Mouse (Mus musculus) heart, embryonic 13.5 days (tissue): ENCODE data around the gene Rnf31. TPM values are rescaled to one million over a fixed set of nuclear protein-coding genes. Genes with fewer than 3 reads are reported as not detected.

Experiments used
- ATAC-seq: fragments of 200-750 bp; cut with Nextera tagmentation; 2 replicates; pipeline ENCODE4 v1.8.0; 2017; ENCODE audit warnings: moderate TSS enrichment; ENCODE audit not compliant: insufficient number of reproducible peaks, low FRiP score, low TSS enrichment; ENCODE audit errors: extremely low read depth
- H3K27ac ChIP-seq: fragments of 300-500 bp; sonication (generic); replicated peaks from 2 replicates; pipeline ENCODE4 v1.5.1; 2015; ENCODE audit warnings: moderate library complexity, mild to moderate bottlenecking, inconsistent platforms
- H3K27me3 ChIP-seq: fragments of 300-500 bp; sonication (generic); replicated peaks from 2 replicates; pipeline ENCODE4 v1.6.1; 2015; ENCODE audit warnings: mild to moderate bottlenecking, inconsistent platforms
- H3K36me3 ChIP-seq: fragments of 300-500 bp; sonication (generic); 2 replicates; pipeline ENCODE4 v1.6.1; 2015; ENCODE audit warnings: mild to moderate bottlenecking, inconsistent platforms
- H3K4me1 ChIP-seq: fragments of 300-500 bp; sonication (generic); 2 replicates; pipeline ENCODE4 v1.6.1; 2015; ENCODE audit warnings: inconsistent platforms
- H3K4me2 ChIP-seq: fragments of 300-500 bp; sonication (generic); 2 replicates; pipeline ENCODE4 v1.6.1; 2015; ENCODE audit warnings: inconsistent platforms, mild to moderate bottlenecking, moderate library complexity
- H3K4me3 ChIP-seq: fragments of 300-500 bp; sonication (generic); 2 replicates; pipeline ENCODE4 v1.5.1; 2015; ENCODE audit warnings: moderate library complexity, mild to moderate bottlenecking, inconsistent platforms
- H3K9ac ChIP-seq: fragments of 300-500 bp; sonication (generic); 2 replicates; pipeline ENCODE4 v1.6.1; 2015; ENCODE audit warnings: inconsistent platforms, mild to moderate bottlenecking, moderate library complexity
- H3K9me3 ChIP-seq: fragments of 300-500 bp; sonication (generic); 2 replicates; pipeline ENCODE4 v1.6.1; 2016; ENCODE audit warnings: inconsistent platforms
- WGBS: fragments of 180-500 bp; shearing (Covaris S2); methylation state at CpG from one replicate; pipeline ENCODE4 v1.1.7; 2015; ENCODE audit warnings: mixed read lengths; 5-methylcytosine and 5-hydroxymethylcytosine counted together
- polyA plus RNA-seq: library from polyadenylated mRNA; unstranded; fragments of >200 nt; fragmentation: Nextera tagmentation; extraction: Ambion mirVana; gene quantifications from 2 replicates; pipeline ENCODE4 v1.2.1, GENCODE M21; 2015

Gene Rnf31
- polyA plus RNA-seq, 1 experiment from 2014 or later = 15.2 TPM

DNA sequence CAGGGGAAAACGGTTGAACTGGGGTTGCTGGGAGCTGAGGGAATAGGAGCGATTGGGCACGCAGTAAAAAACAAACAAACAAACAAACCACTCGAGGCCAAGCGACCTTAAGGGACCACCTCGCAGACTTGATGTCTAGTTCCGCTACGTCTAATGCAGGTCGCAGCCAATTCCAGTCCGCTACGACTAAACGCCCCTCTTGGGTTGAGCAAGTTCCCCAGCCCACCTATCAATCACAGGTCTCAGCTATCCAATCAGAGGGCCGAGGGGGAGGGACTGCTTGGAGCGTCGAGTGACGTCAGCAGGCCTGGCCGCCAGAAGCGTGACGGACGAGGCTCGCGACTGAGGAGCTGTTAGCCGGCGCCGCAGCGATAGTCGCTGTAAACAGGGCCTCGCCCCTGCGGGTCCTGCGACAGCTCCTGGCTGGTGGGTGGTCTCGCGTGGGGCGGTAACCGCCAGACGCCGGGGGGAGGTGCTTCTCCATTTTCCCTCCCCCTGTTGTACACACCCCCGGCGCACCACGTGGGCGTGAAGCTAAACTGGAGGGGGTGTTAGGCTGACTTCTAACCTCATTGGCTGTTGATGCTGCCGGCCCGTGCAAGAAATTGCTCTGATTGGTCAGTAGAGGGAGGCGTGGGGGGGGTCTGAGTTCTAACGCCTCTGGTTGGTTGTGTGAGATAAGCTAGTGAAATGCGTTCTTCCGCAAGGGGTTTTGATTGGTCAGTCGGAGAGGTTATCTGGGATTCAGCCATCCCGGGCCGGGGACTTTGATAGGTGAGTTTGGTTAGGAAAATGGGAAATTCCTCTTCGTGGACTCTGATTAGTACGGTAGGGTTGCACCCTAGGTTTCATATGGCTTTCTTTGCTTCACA lies 31.1 kb upstream of the Rnf31 start, which contains the start of gene A730061H03Rik:
Gene A730061H03Rik (minus strand): TSS at position 205 of the 872 bp plus-strand sequence.
- Histone ChIP-seq H3K27me3 (no peaks in the 10 kb centered on the region), H3K4me2 (peak within 1 kb of the TSS; percentile 78), H3K4me1 (peaks cover 30% of the 10 kb centered on the region), H3K9ac (peak within 1 kb of the TSS; percentile 89), H3K27ac (peak within 1 kb of the TSS; percentile 99), H3K36me3 (peaks cover 32% of the 10 kb centered on the region), H3K4me3 (peak within 1 kb of the TSS; percentile 69), H3K9me3 (no peaks in the 10 kb centered on the region)
- under 1% methylated on average over 51 of the region's 51 CpGs for WGBS
- ATAC-seq = peak; percentile 92

DNA sequence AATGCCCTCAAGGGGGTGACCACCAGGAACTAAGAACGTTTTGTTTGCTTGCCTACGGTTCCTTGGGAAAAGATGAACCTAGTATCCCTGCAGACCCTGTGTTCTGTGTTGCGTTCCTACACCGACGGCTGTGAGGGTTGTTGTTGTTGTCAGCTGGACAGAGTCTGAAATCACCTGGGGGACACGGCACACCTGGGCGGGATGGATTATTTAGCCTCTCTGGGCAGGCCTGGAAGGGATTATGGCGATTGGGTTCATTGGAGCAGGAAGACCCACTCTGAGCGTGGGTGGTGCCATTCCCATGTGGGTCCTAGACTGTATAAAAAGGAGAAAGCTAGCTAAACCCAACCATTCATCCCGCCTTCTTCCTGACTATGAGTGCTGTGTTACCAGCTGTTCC lies 29.6 kb upstream of the Rnf31 start:
- Histone ChIP-seq H3K27me3 (no peaks in the 10 kb centered on the region), H3K4me1 (peaks cover 27% of the 10 kb centered on the region), H3K4me3 (no peak overlapping the region), H3K9ac (no peak overlapping the region), H3K36me3 (peaks cover 46% of the 10 kb centered on the region), H3K27ac (no peak overlapping the region), H3K4me2 (peak overlapping the region; percentile 78; the same call in 1 of the 2 replicates), H3K9me3 (no peaks in the 10 kb centered on the region)
- WGBS = 87% methylated on average over 10 of the region's 10 CpGs
- ATAC-seq = no peak

DNA sequence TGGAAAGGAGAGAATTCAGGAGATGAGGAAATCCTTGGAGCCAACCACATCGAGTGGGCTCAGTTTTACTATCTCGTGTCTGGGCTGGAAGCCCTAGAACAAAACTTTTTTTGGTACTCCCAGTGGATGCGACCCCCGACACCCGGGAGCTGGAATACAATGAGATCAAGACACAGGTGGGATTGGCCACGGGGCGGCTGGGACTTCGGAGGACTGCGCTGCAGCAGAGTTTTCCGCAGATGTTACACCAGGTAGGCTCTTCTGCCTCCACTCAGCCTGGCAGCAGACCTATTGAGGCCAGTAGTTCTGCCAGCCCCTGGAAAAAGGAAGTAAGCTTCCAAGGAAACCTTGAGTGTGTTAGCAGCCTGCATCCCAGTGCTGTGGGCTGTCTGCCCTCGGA lies 28.3 kb upstream of the Rnf31 start:
- Histone ChIP-seq H3K27me3 (no peaks in the 10 kb centered on the region), H3K9me3 (no peaks in the 10 kb centered on the region), H3K27ac (no peak overlapping the region), H3K4me2 (no peak overlapping the region), H3K36me3 (peaks cover 60% of the 10 kb centered on the region), H3K4me1 (peaks cover 20% of the 10 kb centered on the region), H3K4me3 (no peak overlapping the region), H3K9ac (no peak overlapping the region)
- 86% methylated on average over 11 of the region's 11 CpGs for WGBS
- ATAC-seq = no peak

DNA sequence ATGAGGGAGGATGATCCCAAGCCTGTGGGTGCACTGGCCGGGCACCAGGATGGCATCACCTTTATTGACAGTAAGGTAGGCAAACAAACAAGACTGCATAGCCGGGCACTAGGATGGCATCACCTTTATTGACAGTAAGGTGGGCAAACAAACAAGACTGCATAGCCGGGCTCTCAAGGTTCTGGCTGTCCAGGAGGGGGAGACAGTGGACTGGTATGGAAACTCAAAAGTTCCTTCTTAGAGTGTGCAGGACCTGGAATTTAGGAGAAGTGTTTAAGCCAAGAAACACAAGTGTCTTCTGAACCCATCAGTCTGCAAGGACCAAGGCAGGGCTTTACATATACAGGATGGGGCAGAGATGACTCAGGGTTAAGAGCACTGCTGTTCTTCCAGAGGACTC lies 25.8 kb upstream of the Rnf31 start:
- H3K4me3 ChIP-seq = no peak overlapping the region
- 89% methylated on average over 3 of the region's 3 CpGs for WGBS
- H3K4me1 ChIP-seq = peaks cover 26% of the 10 kb centered on the region
- H3K36me3 ChIP-seq = peaks cover 85% of the 10 kb centered on the region
- no peaks in the 10 kb centered on the region for H3K27me3 ChIP-seq
- no peak overlapping the region for H3K27ac ChIP-seq
- no peak overlapping the region for H3K4me2 ChIP-seq
- H3K9me3 ChIP-seq = no peaks in the 10 kb centered on the region
- ATAC-seq = no peak
- no peak overlapping the region for H3K9ac ChIP-seq

DNA sequence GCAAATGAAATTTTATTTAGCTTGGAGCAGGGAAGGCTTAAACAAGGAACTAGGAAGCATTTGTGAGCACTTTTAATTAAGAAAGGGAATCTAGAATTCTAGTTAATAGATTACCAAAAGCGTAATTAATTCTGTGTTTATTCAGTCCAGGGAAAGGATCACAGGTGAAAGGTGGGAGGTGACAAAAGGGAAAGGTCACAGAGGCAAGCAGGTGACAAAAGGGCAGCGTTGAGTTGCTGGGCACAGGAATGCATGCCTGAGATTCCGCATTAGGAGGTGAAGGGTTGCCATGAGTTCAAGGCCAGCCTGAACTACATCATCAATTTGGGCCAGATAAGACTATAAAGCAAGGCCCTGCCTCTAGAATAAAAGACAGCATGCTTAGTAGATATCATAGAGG lies 24.0 kb upstream of the Rnf31 start:
- peaks cover 20% of the 10 kb centered on the region for H3K4me1 ChIP-seq
- no peak for ATAC-seq
- H3K4me3 ChIP-seq = no peak overlapping the region
- no peak overlapping the region for H3K27ac ChIP-seq
- no peaks in the 10 kb centered on the region for H3K9me3 ChIP-seq
- 82% methylated on average over 3 of the region's 3 CpGs for WGBS
- H3K36me3 ChIP-seq = peaks cover 83% of the 10 kb centered on the region
- no peaks in the 10 kb centered on the region for H3K27me3 ChIP-seq
- H3K9ac ChIP-seq = no peak overlapping the region
- no peak overlapping the region for H3K4me2 ChIP-seq

DNA sequence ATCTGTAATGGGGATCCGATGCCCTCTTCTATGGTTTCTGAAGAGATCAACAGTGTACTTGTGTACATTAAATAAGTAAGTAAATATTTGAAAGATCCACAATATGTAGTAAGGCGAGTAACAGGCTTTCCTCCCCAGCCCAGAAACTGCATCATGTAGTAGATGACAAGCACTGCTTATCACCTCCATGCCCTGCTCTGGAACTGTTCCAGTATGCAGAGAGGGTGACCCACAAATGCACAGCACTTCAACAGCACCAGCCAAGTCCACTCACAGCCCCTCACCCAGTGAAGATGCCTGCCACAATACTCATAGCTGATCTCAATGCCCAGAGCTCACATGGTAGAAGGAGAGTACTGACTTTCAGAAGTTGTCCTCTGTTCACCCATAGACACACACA lies 20.9 kb upstream of the Rnf31 start:
- Histone ChIP-seq H3K36me3 (peaks cover 53% of the 10 kb centered on the region), H3K9me3 (no peaks in the 10 kb centered on the region), H3K27ac (peak overlapping the region; percentile 48), H3K27me3 (no peaks in the 10 kb centered on the region), H3K9ac (no peak overlapping the region), H3K4me1 (peaks cover 36% of the 10 kb centered on the region), H3K4me3 (no peak overlapping the region), H3K4me2 (no peak overlapping the region)
- ATAC-seq = no peak
- 72% methylated on average over 2 of the region's 2 CpGs for WGBS

DNA sequence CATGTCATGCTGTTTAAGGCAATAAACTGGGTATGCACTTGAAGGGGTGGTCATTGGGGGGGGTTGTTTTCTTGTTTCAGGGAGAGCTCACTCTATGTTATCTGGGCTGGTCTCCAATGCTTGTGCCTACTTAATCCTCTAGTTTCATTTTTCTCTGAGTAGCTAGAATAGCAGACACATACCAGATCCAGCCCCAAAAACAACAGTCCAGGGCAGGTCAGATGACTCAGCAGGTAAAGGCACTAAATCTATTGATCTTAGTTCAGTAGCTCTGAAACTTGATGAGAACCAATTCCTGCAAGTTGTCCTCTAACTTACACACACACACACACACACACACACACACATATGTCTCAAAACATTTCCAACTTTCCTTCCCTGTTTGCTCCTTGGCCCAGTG lies 19.7 kb upstream of the Rnf31 start:
- no peak overlapping the region for H3K9ac ChIP-seq
- H3K27ac ChIP-seq = no peak overlapping the region
- H3K4me2 ChIP-seq = no peak overlapping the region
- no peak overlapping the region for H3K4me3 ChIP-seq
- ATAC-seq = no peak
- peaks cover 41% of the 10 kb centered on the region for H3K36me3 ChIP-seq
- H3K9me3 ChIP-seq = no peaks in the 10 kb centered on the region
- no peaks in the 10 kb centered on the region for H3K27me3 ChIP-seq
- peaks cover 48% of the 10 kb centered on the region for H3K4me1 ChIP-seq

DNA sequence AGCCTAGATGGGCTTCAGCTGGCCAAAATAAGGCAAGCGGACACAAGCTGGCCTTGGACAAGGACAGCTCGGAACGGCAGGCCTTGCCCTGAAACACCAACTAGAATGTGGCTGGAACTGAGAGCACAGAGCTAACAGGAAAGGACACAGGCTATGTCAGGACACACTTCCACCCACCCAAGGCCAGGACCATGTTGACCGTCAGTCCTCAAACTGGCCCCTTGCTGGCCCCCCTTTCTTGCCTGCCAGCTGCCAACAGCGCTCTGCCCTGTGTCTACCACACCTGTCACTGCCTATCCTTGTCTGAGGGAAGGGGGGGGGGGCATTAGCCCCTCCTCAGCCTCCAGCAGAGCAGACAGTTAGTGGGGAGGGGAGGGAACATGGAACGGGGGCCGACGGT lies 16.2 kb upstream of the Rnf31 start, which contains the start of gene Fitm1:
Gene Fitm1 (plus strand): TSS at position 316 of the 400 bp plus-strand sequence.
- peak within 1 kb of the TSS; percentile 72 for H3K4me2 ChIP-seq
- H3K27ac ChIP-seq = peak within 1 kb of the TSS; percentile 98
- ATAC-seq = peak; percentile 27; the same call in 1 of the 2 replicates
- H3K36me3 ChIP-seq = peaks cover 14% of the 10 kb centered on the region
- H3K9me3 ChIP-seq = no peaks in the 10 kb centered on the region
- peak within 1 kb of the TSS; percentile 53 for H3K4me3 ChIP-seq
- peaks cover 62% of the 10 kb centered on the region for H3K4me1 ChIP-seq
- H3K27me3 ChIP-seq = no peaks in the 10 kb centered on the region
- H3K9ac ChIP-seq = peak within 1 kb of the TSS; percentile 84
- WGBS = 32% methylated on average over 8 of the region's 8 CpGs

DNA sequence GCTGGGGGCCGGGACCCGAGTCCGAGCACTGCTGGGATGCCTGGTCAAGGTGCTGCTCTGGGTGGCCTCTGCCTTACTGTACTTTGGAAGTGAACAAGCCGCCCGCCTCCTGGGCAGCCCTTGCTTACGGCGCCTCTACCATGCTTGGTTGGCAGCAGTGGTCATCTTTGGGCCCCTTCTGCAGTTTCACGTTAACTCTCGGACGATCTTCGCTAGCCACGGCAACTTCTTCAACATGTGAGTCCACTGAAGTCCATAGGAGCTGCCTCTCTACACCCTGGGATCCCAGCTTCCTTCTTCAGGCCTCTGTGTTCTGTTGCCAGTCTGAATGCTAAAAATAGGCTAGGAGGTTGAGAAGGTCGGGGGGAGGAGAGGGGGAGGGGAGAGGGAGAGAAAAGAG lies 15.8 kb upstream of the Rnf31 start:
- ATAC-seq = no peak
- WGBS = 31% methylated on average over 13 of the region's 13 CpGs
- Histone ChIP-seq H3K9me3 (no peaks in the 10 kb centered on the region), H3K4me1 (peaks cover 58% of the 10 kb centered on the region), H3K9ac (peak overlapping the region; percentile 84), H3K4me2 (peak overlapping the region; percentile 72), H3K27me3 (no peaks in the 10 kb centered on the region), H3K4me3 (peak overlapping the region; percentile 53), H3K36me3 (peaks cover 14% of the 10 kb centered on the region), H3K27ac (peak overlapping the region; percentile 98)

DNA sequence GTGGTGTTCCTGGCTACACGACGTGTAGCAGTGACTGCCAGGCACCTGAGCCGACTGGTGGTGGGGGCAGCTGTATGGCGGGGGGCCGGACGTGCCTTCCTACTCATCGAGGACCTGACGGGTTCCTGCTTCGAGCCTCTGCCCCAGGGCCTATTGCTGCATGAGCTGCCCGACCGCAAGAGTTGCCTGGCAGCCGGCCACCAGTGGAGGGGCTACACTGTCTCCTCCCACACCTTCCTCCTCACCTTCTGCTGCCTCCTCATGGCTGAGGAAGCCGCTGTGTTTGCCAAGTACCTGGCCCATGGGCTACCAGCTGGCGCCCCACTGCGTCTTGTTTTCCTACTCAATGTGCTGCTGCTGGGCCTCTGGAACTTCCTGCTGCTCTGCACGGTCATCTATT lies 15.1 kb upstream of the Rnf31 start:
- Histone ChIP-seq H3K36me3 (peaks cover 19% of the 10 kb centered on the region), H3K4me1 (peaks cover 54% of the 10 kb centered on the region), H3K9ac (peak overlapping the region; percentile 84), H3K9me3 (no peaks in the 10 kb centered on the region), H3K27ac (peak overlapping the region; percentile 98), H3K27me3 (no peaks in the 10 kb centered on the region), H3K4me3 (peak overlapping the region; percentile 53), H3K4me2 (peak overlapping the region; percentile 72)
- no peak for ATAC-seq
- WGBS = 46% methylated on average over 16 of the region's 16 CpGs

DNA sequence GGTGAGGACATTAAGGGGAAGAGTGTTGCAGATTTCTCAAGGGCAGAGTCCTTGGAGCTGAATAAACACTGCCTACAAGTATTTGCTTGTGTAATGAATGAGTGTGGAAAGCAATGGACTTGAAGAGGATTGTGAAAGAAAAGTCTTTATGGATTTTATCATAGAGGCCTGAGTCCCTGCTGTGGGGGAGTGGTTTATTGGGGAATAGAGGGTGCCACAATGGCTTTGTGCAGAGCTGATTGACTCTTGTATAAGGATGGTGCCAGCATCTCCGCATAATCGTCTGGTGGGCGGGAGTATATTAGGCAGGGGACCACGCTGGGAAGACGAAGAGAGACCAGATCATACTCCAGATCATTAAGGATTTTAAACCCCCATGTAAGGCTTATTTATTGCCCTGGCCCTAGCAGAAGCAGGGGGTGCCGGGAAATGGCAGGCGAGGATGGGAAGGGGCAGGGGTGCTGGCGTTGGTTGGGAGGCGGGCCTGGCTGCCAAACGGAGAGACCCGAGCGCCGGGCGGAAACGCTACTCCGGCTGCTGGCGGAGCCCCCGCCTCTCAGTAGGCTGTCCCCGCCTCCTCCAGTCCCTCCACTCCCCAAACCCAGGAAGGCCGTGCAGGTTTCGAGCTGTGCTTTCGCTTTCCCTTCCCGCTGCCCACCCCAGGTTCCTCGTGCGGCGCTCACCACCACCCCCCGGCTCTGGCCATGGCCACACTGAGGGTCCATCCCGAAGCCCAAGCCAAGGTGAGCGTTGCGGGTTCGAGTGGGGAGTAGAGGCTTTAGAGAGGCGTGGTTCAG lies 13.4 kb upstream of the Rnf31 start, which contains the start of gene Psme1:
Gene Psme1 (plus strand): TSS at position 253 of the 797 bp plus-strand sequence.
- Histone ChIP-seq H3K36me3 (peaks cover 29% of the 10 kb centered on the region), H3K9ac (peak within 1 kb of the TSS; percentile 94), H3K4me3 (peak within 1 kb of the TSS; percentile 83), H3K4me2 (peak within 1 kb of the TSS; percentile 86), H3K4me1 (peaks cover 50% of the 10 kb centered on the region), H3K27ac (peak within 1 kb of the TSS; percentile 98), H3K9me3 (no peaks in the 10 kb centered on the region), H3K27me3 (no peaks in the 10 kb centered on the region)
- 1% methylated on average over 31 of the region's 32 CpGs for WGBS
- ATAC-seq = peak; percentile 45
